Mouse (Mus musculus) lung, adult 2 months (tissue): Measurements from ENCODE around the gene Gtf3c5. TPM values are rescaled to one million over a fixed set of nuclear protein-coding genes. Genes with fewer than 3 reads are reported as not detected.

ENCODE experiments used
- DNase-seq: peaks from one replicate; pipeline ENCODE4 v3.0.0; 2022
- H3K4me1 ChIP-seq: fragments of 200-500 bp; 2 replicates; pipeline ENCODE4 v1.6.1; 2011; ENCODE audit warnings: low read length; ENCODE audit not compliant: control insufficient read depth, insufficient read depth
- H3K4me3 ChIP-seq: fragments of 200-500 bp; replicated peaks from 2 replicates; pipeline ENCODE3; 2011; ENCODE audit warnings: low read depth, mild to moderate bottlenecking, control low read depth, low read length; ENCODE audit errors: extremely low read depth
- CTCF ChIP-seq: fragments of 200-500 bp; IDR thresholded peaks from 2 replicates; pipeline ENCODE4 v1.5.1; 2011; ENCODE audit warnings: mild to moderate bottlenecking, low read length, control low read depth; ENCODE audit not compliant: insufficient read depth
- POLR2A ChIP-seq: fragments of 200-500 bp; IDR thresholded peaks from 2 replicates; pipeline ENCODE4 v1.6.1; 2011; ENCODE audit warnings: low read depth, mild to moderate bottlenecking, control low read depth, low read length, borderline replicate concordance; ENCODE audit errors: extremely low read depth
- WGBS: fragments of 180-500 bp; shearing (Covaris S2); methylation state at CpG from one replicate; pipeline ENCODE4 v1.1.7; 2018; 5-methylcytosine and 5-hydroxymethylcytosine counted together
- polyA plus RNA-seq: library from polyadenylated mRNA; depleted of rRNA; stranded (reverse); fragments of >200 nt; gene quantifications from 2 replicates; pipeline ENCODE4 v1.2.3, GENCODE M21; 2012; rRNA removed

Gene Gtf3c5
- polyA plus RNA-seq, 1 experiment = 27.3 TPM

- Histone ChIP-seq H3K4me1 (peaks cover 33% of the 10 kb centered on the region), H3K4me3 (no peak overlapping the region)
- WGBS = 80% methylated on average over 5 of the region's 5 CpGs
- DNase-seq = no peak
- TF ChIP-seq CTCF (no peak), POLR2A (no peak)
These were observed 63.0 kb downstream of the Gtf3c5 start for GRCm38 (mm10) chr2:28520581-28520980.

- H3K4me1 ChIP-seq = peaks cover 18% of the 10 kb centered on the region
These were observed 65.3 kb downstream of the Gtf3c5 start for GRCm38 (mm10) chr2:28518231-28518630.

GRCm38 (mm10) chr2:28517206-28517909 lies 66.2 kb downstream of the Gtf3c5 start:
- Histone ChIP-seq H3K4me3 (no peak overlapping the region), H3K4me1 (peaks cover 18% of the 10 kb centered on the region)
- 28% methylated on average over 5 of the region's 5 CpGs for WGBS
- TF ChIP-seq POLR2A (no peak), CTCF (peak; percentile 98)
- DNase-seq = peak; percentile 82

More at GRCm38 (mm10) chr2:28518231-28518630, 65.3 kb downstream of the Gtf3c5 start:
- 68% methylated on average over 2 of the region's 2 CpGs for WGBS
- no peak for DNase-seq
- TF ChIP-seq POLR2A (no peak), CTCF (no peak)
- no peak overlapping the region for H3K4me3 ChIP-seq

Other genes starting within 250 kb of the Gtf3c5 start
- gene Ppp1r26, start 137.0 kb downstream of the Gtf3c5 start, polyA plus RNA-seq = 6.1 TPM in 2 replicates
- 7.4 and 10.5 TPM in 2 replicates for gene 1700007K13Rik, start 117.4 kb downstream of the Gtf3c5 start, polyA plus RNA-seq
- gene Mrps2, start 115.7 kb downstream of the Gtf3c5 start, polyA plus RNA-seq = 22.2 and 25.1 TPM in 2 replicates
- 5.1 and 5.6 TPM in 2 replicates for gene Gbgt1, start 86.9 kb downstream of the Gtf3c5 start, polyA plus RNA-seq
- 1.1 TPM in 2 replicates for gene Gm10134, start 77.7 kb downstream of the Gtf3c5 start, polyA plus RNA-seq
- 83.5 and 84.1 TPM in 2 replicates for gene Ralgds, start 70.6 kb downstream of the Gtf3c5 start, polyA plus RNA-seq
- gene Cel, start 20.3 kb downstream of the Gtf3c5 start, polyA plus RNA-seq = 0.12 and 3.3 TPM in 2 replicates
- gene Gfi1b, start 38.2 kb upstream of the Gtf3c5 start, polyA plus RNA-seq = 0.66 and 0.79 TPM in 2 replicates
- gene Tsc1, start 57.5 kb upstream of the Gtf3c5 start, polyA plus RNA-seq = 10.2 and 14.7 TPM in 2 replicates
- 21.4 and 29.6 TPM in 2 replicates for gene Spaca9, start 116.0 kb upstream of the Gtf3c5 start, polyA plus RNA-seq
- gene Ak8, start 116.4 kb upstream of the Gtf3c5 start, polyA plus RNA-seq = 4.2 TPM in 2 replicates